Mouse (Mus musculus) midbrain, embryonic 15.5 days (tissue): ENCODE data around the gene Ube2r2. TPM values are rescaled to one million over a fixed set of nuclear protein-coding genes. Genes with fewer than 3 reads are reported as not detected.
A peak's percentile ranks its signal among the peaks of the same experiment; 100 is the strongest.

Source experiments
- ATAC-seq: fragments of 200-750 bp; cut with Nextera tagmentation; replicated peaks from 2 replicates; pipeline ENCODE4 v1.8.0; 2017; ENCODE audit warnings: moderate TSS enrichment
- H3K27ac ChIP-seq: fragments of 300-500 bp; sonication (generic); 2 replicates; pipeline ENCODE4 v1.5.1; 2015; ENCODE audit warnings: mild to moderate bottlenecking, inconsistent platforms
- H3K27me3 ChIP-seq: fragments of 300-500 bp; sonication (generic); replicated peaks from 2 replicates; pipeline ENCODE4 v1.6.1; 2015; ENCODE audit warnings: inconsistent platforms
- H3K36me3 ChIP-seq: fragments of 300-500 bp; sonication (generic); replicated peaks from 2 replicates; pipeline ENCODE4 v1.6.1; 2015; ENCODE audit warnings: inconsistent platforms
- H3K4me1 ChIP-seq: fragments of 300-500 bp; sonication (generic); 2 replicates; pipeline ENCODE4 v1.6.1; 2015; ENCODE audit warnings: inconsistent platforms
- H3K4me2 ChIP-seq: fragments of 300-500 bp; sonication (generic); 2 replicates; pipeline ENCODE4 v1.6.1; 2015; ENCODE audit warnings: inconsistent platforms, mild to moderate bottlenecking, moderate library complexity
- H3K4me3 ChIP-seq: fragments of 300-500 bp; sonication (generic); 2 replicates; pipeline ENCODE4 v1.5.1; 2015; ENCODE audit warnings: mild to moderate bottlenecking, inconsistent platforms
- H3K9ac ChIP-seq: fragments of 300-500 bp; sonication (generic); 2 replicates; pipeline ENCODE4 v1.6.1; 2015; ENCODE audit warnings: mild to moderate bottlenecking, inconsistent platforms
- H3K9me3 ChIP-seq: fragments of 300-500 bp; sonication (generic); 2 replicates; pipeline ENCODE4 v1.6.1; 2016; ENCODE audit warnings: inconsistent platforms
- WGBS: fragments of 180-500 bp; shearing (Covaris S2); methylation state at CpG from one replicate; pipeline ENCODE4 v1.1.7; 2015; ENCODE audit warnings: mixed read lengths; 5-methylcytosine and 5-hydroxymethylcytosine counted together
- polyA plus RNA-seq: library from polyadenylated mRNA; unstranded; fragments of >200 nt; fragmentation: Nextera tagmentation; extraction: Ambion mirVana; gene quantifications from 2 replicates; pipeline ENCODE4 v1.2.1, GENCODE M21; 2015

Ube2r2 gene
- 58.0 and 60.2 TPM in 2 replicates for polyA plus RNA-seq

GRCm38 (mm10) chr4:41135711-41136453 lies at the start of gene Ube2r2:
Ube2r2 (plus strand) TSS chr4:41135743.
- WGBS, result under 1% methylated on average over 54 of the region's 65 CpGs
- Histone ChIP-seq H3K9me3 (no peaks in the 10 kb centered on the region), H3K27me3 (no peaks in the 10 kb centered on the region), H3K36me3 (no peaks in the 10 kb centered on the region), H3K4me1 (peaks cover 26% of the 10 kb centered on the region), H3K27ac (peak within 1 kb of the TSS; percentile 97), H3K4me3 (peak within 1 kb of the TSS; percentile 72), H3K4me2 (peak within 1 kb of the TSS; percentile 82), H3K9ac (peak within 1 kb of the TSS; percentile 88)
- peak; percentile 80 for ATAC-seq

- ATAC-seq, result no peak
- Histone ChIP-seq H3K4me2 (no peak overlapping the region), H3K36me3 (no peaks in the 10 kb centered on the region), H3K4me1 (no peaks in the 10 kb centered on the region), H3K9me3 (no peaks in the 10 kb centered on the region), H3K27me3 (no peaks in the 10 kb centered on the region), H3K4me3 (no peak overlapping the region), H3K27ac (no peak overlapping the region), H3K9ac (no peak overlapping the region)
- WGBS, result 78% methylated on average over 9 of the region's 9 CpGs
Observed at GRCm38 (mm10) chr4:41086947-41087346, 48.6 kb upstream of the Ube2r2 start.

- Histone ChIP-seq H3K36me3 (no peaks in the 10 kb centered on the region), H3K9ac (no peak overlapping the region), H3K27me3 (no peaks in the 10 kb centered on the region), H3K9me3 (no peaks in the 10 kb centered on the region), H3K4me3 (no peak overlapping the region), H3K4me2 (no peak overlapping the region), H3K4me1 (no peaks in the 10 kb centered on the region), H3K27ac (no peak overlapping the region)
- no peak for ATAC-seq
- WGBS, result 88% methylated on average over 16 of the region's 16 CpGs
Observed at GRCm38 (mm10) chr4:41087459-41088298, 47.9 kb upstream of the Ube2r2 start.

- Histone ChIP-seq H3K4me1 (no peaks in the 10 kb centered on the region), H3K9me3 (no peaks in the 10 kb centered on the region), H3K4me2 (no peak overlapping the region), H3K36me3 (no peaks in the 10 kb centered on the region), H3K9ac (no peak overlapping the region), H3K4me3 (no peak overlapping the region), H3K27ac (no peak overlapping the region), H3K27me3 (no peaks in the 10 kb centered on the region)
- ATAC-seq, result no peak
- 88% methylated on average over 4 of the region's 4 CpGs for WGBS
Observed at GRCm38 (mm10) chr4:41089189-41089588, 46.4 kb upstream of the Ube2r2 start.

- H3K27ac ChIP-seq, result no peak overlapping the region
- no peaks in the 10 kb centered on the region for H3K9me3 ChIP-seq
- H3K9ac ChIP-seq, result no peak overlapping the region
- H3K36me3 ChIP-seq, result no peaks in the 10 kb centered on the region
- no peak for ATAC-seq
- H3K4me1 ChIP-seq, result no peaks in the 10 kb centered on the region
- WGBS, result 87% methylated on average over 2 of the region's 2 CpGs
- H3K27me3 ChIP-seq, result no peaks in the 10 kb centered on the region
- no peak overlapping the region for H3K4me2 ChIP-seq
- no peak overlapping the region for H3K4me3 ChIP-seq
Observed at GRCm38 (mm10) chr4:41089705-41090104, 45.8 kb upstream of the Ube2r2 start.

- Histone ChIP-seq H3K27me3 (0 out of 2 replicates have a peak, but pooled peaks cover 2% of the 10 kb centered on the region), H3K4me3 (no peak overlapping the region), H3K4me2 (no peak overlapping the region), H3K9me3 (no peaks in the 10 kb centered on the region), H3K4me1 (no peaks in the 10 kb centered on the region), H3K27ac (no peak overlapping the region), H3K9ac (no peak overlapping the region), H3K36me3 (no peaks in the 10 kb centered on the region)
- ATAC-seq, result no peak
- 67% methylated on average over 3 of the region's 3 CpGs for WGBS
Observed at GRCm38 (mm10) chr4:41091391-41091790, 44.2 kb upstream of the Ube2r2 start.

GRCm38 (mm10) chr4:41092958-41093357 lies 42.6 kb upstream of the Ube2r2 start:
- no peak overlapping the region for H3K9ac ChIP-seq
- no peaks in the 10 kb centered on the region for H3K9me3 ChIP-seq
- H3K27me3 ChIP-seq, result peaks cover 16% of the 10 kb centered on the region
- peaks cover 3% of the 10 kb centered on the region for H3K4me1 ChIP-seq
- WGBS, result 86% methylated on average over 1 of the region's 1 CpGs
- ATAC-seq, result no peak
- H3K4me3 ChIP-seq, result no peak overlapping the region
- H3K36me3 ChIP-seq, result no peaks in the 10 kb centered on the region
- no peak overlapping the region for H3K4me2 ChIP-seq
- no peak overlapping the region for H3K27ac ChIP-seq

GRCm38 (mm10) chr4:41094361-41094760 lies 41.2 kb upstream of the Ube2r2 start:
- Histone ChIP-seq H3K9me3 (no peaks in the 10 kb centered on the region), H3K4me1 (peaks cover 10% of the 10 kb centered on the region), H3K9ac (no peak overlapping the region), H3K27me3 (peaks cover 18% of the 10 kb centered on the region), H3K27ac (no peak overlapping the region), H3K4me3 (no peak overlapping the region), H3K4me2 (no peak overlapping the region), H3K36me3 (no peaks in the 10 kb centered on the region)
- ATAC-seq, result no peak
- WGBS, result 62% methylated on average over 9 of the region's 9 CpGs

- H3K4me2 ChIP-seq, result no peak overlapping the region
- 71% methylated on average over 8 of the region's 8 CpGs for WGBS
- no peaks in the 10 kb centered on the region for H3K36me3 ChIP-seq
- H3K9me3 ChIP-seq, result no peaks in the 10 kb centered on the region
- ATAC-seq, result no peak
- H3K9ac ChIP-seq, result no peak overlapping the region
- H3K4me1 ChIP-seq, result peaks cover 10% of the 10 kb centered on the region
- H3K27ac ChIP-seq, result no peak overlapping the region
- no peak overlapping the region for H3K4me3 ChIP-seq
- peaks cover 18% of the 10 kb centered on the region for H3K27me3 ChIP-seq
Observed at GRCm38 (mm10) chr4:41096169-41096568, 39.4 kb upstream of the Ube2r2 start.

GRCm38 (mm10) chr4:41096794-41097193 lies 38.7 kb upstream of the Ube2r2 start:
- WGBS, result 71% methylated on average over 5 of the region's 5 CpGs
- H3K9me3 ChIP-seq, result no peaks in the 10 kb centered on the region
- no peaks in the 10 kb centered on the region for H3K36me3 ChIP-seq
- peaks cover 10% of the 10 kb centered on the region for H3K4me1 ChIP-seq
- ATAC-seq, result no peak
- no peak overlapping the region for H3K9ac ChIP-seq
- peaks cover 18% of the 10 kb centered on the region for H3K27me3 ChIP-seq
- no peak overlapping the region for H3K27ac ChIP-seq
- H3K4me3 ChIP-seq, result no peak overlapping the region
- H3K4me2 ChIP-seq, result no peak overlapping the region

GRCm38 (mm10) chr4:41097381-41097780 lies 38.2 kb upstream of the Ube2r2 start:
- H3K4me2 ChIP-seq, result peak overlapping the region; percentile 99
- peak; percentile 18; the same call in 1 of the 2 replicates for ATAC-seq
- no peaks in the 10 kb centered on the region for H3K9me3 ChIP-seq
- H3K27ac ChIP-seq, result no peak overlapping the region
- no peak overlapping the region for H3K9ac ChIP-seq
- H3K4me1 ChIP-seq, result peaks cover 10% of the 10 kb centered on the region
- H3K4me3 ChIP-seq, result no peak overlapping the region; the same call in 1 of the 2 replicates
- H3K27me3 ChIP-seq, result peaks cover 18% of the 10 kb centered on the region
- 35% methylated on average over 13 of the region's 13 CpGs for WGBS
- H3K36me3 ChIP-seq, result no peaks in the 10 kb centered on the region

GRCm38 (mm10) chr4:41097871-41098576 lies 37.5 kb upstream of the Ube2r2 start, which contains the start of gene Aqp3:
Aqp3 (minus strand) TSS chr4:41098183.
- H3K36me3 ChIP-seq, result no peaks in the 10 kb centered on the region
- peaks cover 10% of the 10 kb centered on the region for H3K4me1 ChIP-seq
- H3K27ac ChIP-seq, result no peak within 1 kb of the TSS
- peak within 1 kb of the TSS; percentile 60 for H3K9ac ChIP-seq
- H3K4me3 ChIP-seq, result peak within 1 kb of the TSS; percentile 53
- H3K4me2 ChIP-seq, result peak within 1 kb of the TSS; percentile 99
- ATAC-seq, result peak; percentile 64
- under 1% methylated on average over 42 of the region's 42 CpGs for WGBS
- H3K9me3 ChIP-seq, result no peaks in the 10 kb centered on the region
- H3K27me3 ChIP-seq, result peaks cover 18% of the 10 kb centered on the region
